Comparison of ENCODE assay signal across 7 mouse cellular contexts in genomic region chr15:99026259-99026658, GRCm38 (mm10). TPM values are rescaled to one million over a fixed set of nuclear protein-coding genes. Genes with fewer than 3 reads are reported as not detected.
DNase-seq lines count a peak whose midpoint lies in the region; ATAC-seq and TF ChIP-seq lines count a peak whose summit lies in the region.

No protein-coding gene starts in this region.

- no peak overlapping the region for H3K27ac ChIP-seq in kidney, postnatal 0 days

- no peak overlapping the region for H3K9ac ChIP-seq in kidney, postnatal 0 days (ENCODE audit: low read depth, low read length)

- no peak for DNase-seq in kidney, postnatal 0 days (ENCODE audit: low spot score)
- no peak for DNase-seq in kidney, adult 11 months
- peak; percentile 82 for DNase-seq in ZHBTc4 (ENCODE audit: low read depth, low spot score)
- DNase-seq in retina, postnatal 1 day: peak; percentile 73
- no peak for DNase-seq in gastrocnemius, postnatal 10 days
- DNase-seq in right cerebral cortex, postnatal 10 days (ENCODE audit: low spot score in 2 of 2): no peak

- H3K4me1 ChIP-seq in kidney, postnatal 0 days (replicated peaks; ENCODE audit: insufficient read depth, low read length): peaks cover 5% of the 10 kb centered on the region; the same call in 1 of the 2 replicates
- peaks cover 22% of the 10 kb centered on the region for H3K4me1 ChIP-seq in E14TG2a.4 (replicated peaks; ENCODE audit: low read depth, low read length)

- no peak overlapping the region for H3K4me3 ChIP-seq in kidney, postnatal 0 days (replicated peaks; ENCODE audit: low read depth, low read length)
- no peak overlapping the region for H3K4me3 ChIP-seq in E14TG2a.4 (replicated peaks; ENCODE audit: low read length)

- no peaks in the 10 kb centered on the region for H3K36me3 ChIP-seq in kidney, postnatal 0 days (ENCODE audit: insufficient read depth, low read length)
- no peaks in the 10 kb centered on the region for H3K36me3 ChIP-seq in E14TG2a.4 (ENCODE audit: insufficient read depth, low read length)

- WGBS in kidney, postnatal 0 days: 60% methylated on average over 4 of the region's 4 CpGs

- TF ChIP-seq CTCF in kidney, postnatal 0 days (IDR thresholded peaks at IDR 0.05; ENCODE audit: low read depth): peak; percentile 72
- peak; percentile 76 for TF ChIP-seq CTCF in E14TG2a.4 (conservative IDR thresholded peaks at IDR 0.05; ENCODE audit: low read length)

- no peaks in the 10 kb centered on the region for H3K9me3 ChIP-seq in kidney, postnatal 0 days (replicated peaks; ENCODE audit: low read length)
- H3K9me3 ChIP-seq in E14TG2a.4 (ENCODE audit: low read length): peaks cover 6% of the 10 kb centered on the region; the same call in 1 of the 2 replicates

- ATAC-seq in kidney, postnatal 0 days (replicated peaks; ENCODE audit: low FRiP score, low read depth): no peak

- no peaks in the 10 kb centered on the region for H3K27me3 ChIP-seq in kidney, postnatal 0 days (ENCODE audit: insufficient read depth, low read length)
- no peaks in the 10 kb centered on the region for H3K27me3 ChIP-seq in E14TG2a.4 (ENCODE audit: insufficient read depth, low read length)

- H3K4me2 ChIP-seq in kidney, postnatal 0 days (ENCODE audit: low read length): no peak overlapping the region

RNA-seq across cellular contexts. Expression of gene Tuba1c, which starts 3.4 kb away (rescaled TPM):
- 170 and 178 TPM in 2 replicates for polyA plus RNA-seq in kidney, postnatal 0 days (2015; fragmentation: Nextera tagmentation; extraction: Ambion mirVana)
- 10 to 100 TPM; 31.9 to 39.8 TPM for total RNA-seq in gastrocnemius, postnatal 10 days (2021)

RNA-seq across cellular contexts. Expression of gene Prph, which starts 28.7 kb away (rescaled TPM):
- 0.26 and 0.82 TPM in 2 replicates for polyA plus RNA-seq in kidney, postnatal 0 days (2015; fragmentation: Nextera tagmentation; extraction: Ambion mirVana)
- total RNA-seq in gastrocnemius, postnatal 10 days (2021): 1 to 10 TPM; 1.7 to 2.0 TPM

RNA-seq across cellular contexts. Expression of gene Troap, which starts 48.1 kb away (rescaled TPM):
- polyA plus RNA-seq in kidney, postnatal 0 days (2015; fragmentation: Nextera tagmentation; extraction: Ambion mirVana): 11.4 and 11.5 TPM in 2 replicates
- total RNA-seq in gastrocnemius, postnatal 10 days (2021): 1 to 10 TPM; 2.5 to 4.6 TPM

Comparison
In these comparisons a context has a peak if more than half of its experiments do, and no peak if none do; other contexts are left out.
1. DNase-seq: peak in ZHBTc4 (single experiment) and retina, postnatal 1 day (single experiment); none in kidney, postnatal 0 days (single experiment), kidney, adult 11 months (single experiment), gastrocnemius, postnatal 10 days (single experiment) and right cerebral cortex, postnatal 10 days (0 of 2).